Mouse (Mus musculus) stomach, embryonic 14.5 days (tissue): ENCODE measurements around the gene Hoxb4. TPM values are rescaled to one million over a fixed set of nuclear protein-coding genes. Genes with fewer than 3 reads are reported as not detected.

Experiments
- ATAC-seq: fragments of 200-750 bp; cut with Nextera tagmentation; 2 replicates; pipeline ENCODE4 v1.8.0; 2017; ENCODE audit warnings: low read depth, moderate TSS enrichment; ENCODE audit not compliant: insufficient number of reproducible peaks, insufficient read depth, low FRiP score
- H3K27ac ChIP-seq: fragments of 300-500 bp; sonication (generic); 2 replicates; pipeline ENCODE4 v1.5.1; 2014; ENCODE audit warnings: mild to moderate bottlenecking, low read length, moderate library complexity, mixed read lengths
- H3K27me3 ChIP-seq: fragments of 300-500 bp; sonication (generic); 2 replicates; pipeline ENCODE4 v1.6.1; 2014; ENCODE audit warnings: low read length, control low read depth, mixed read lengths; ENCODE audit not compliant: control insufficient read depth, insufficient read depth
- H3K36me3 ChIP-seq: fragments of 300-500 bp; sonication (generic); 2 replicates; pipeline ENCODE4 v1.6.1; 2014; ENCODE audit warnings: mild to moderate bottlenecking, control low read depth, low read length, moderate library complexity, mixed read lengths; ENCODE audit not compliant: control insufficient read depth, insufficient read depth
- H3K4me1 ChIP-seq: fragments of 300-500 bp; sonication (generic); 2 replicates; pipeline ENCODE4 v1.6.1; 2014; ENCODE audit warnings: low read length, control low read depth, mixed read lengths; ENCODE audit not compliant: control insufficient read depth, insufficient read depth
- H3K4me2 ChIP-seq: fragments of 300-500 bp; sonication (generic); replicated peaks from 2 replicates; pipeline ENCODE4 v1.6.1; 2014; ENCODE audit warnings: low read depth, low read length, control low read depth
- H3K4me3 ChIP-seq: fragments of 300-500 bp; sonication (generic); 2 replicates; pipeline ENCODE4 v1.5.1; 2014; ENCODE audit warnings: low read depth, low read length, control low read depth
- H3K9ac ChIP-seq: fragments of 300-500 bp; sonication (generic); replicated peaks from 2 replicates; pipeline ENCODE4 v1.6.1; 2014; ENCODE audit warnings: low read depth, mild to moderate bottlenecking, control low read depth, low read length, moderate library complexity, mixed read lengths
- H3K9me3 ChIP-seq: fragments of 300-500 bp; sonication (generic); 2 replicates; pipeline ENCODE4 v1.6.1; 2016; ENCODE audit warnings: low read depth, low read length, control low read depth; ENCODE audit not compliant: control insufficient read depth
- WGBS: fragments of 180-500 bp; shearing (Covaris S2); extraction: QIAGEN DNeasy Blood & Tissue Kit; methylation state at CpG from one replicate; pipeline ENCODE4 v1.1.7; 2014; 5-methylcytosine and 5-hydroxymethylcytosine counted together
- polyA plus RNA-seq: library from polyadenylated mRNA; unstranded; fragments of >200 nt; fragmentation: Nextera tagmentation; extraction: Ambion mirVana; gene quantifications from 2 replicates; pipeline ENCODE4 v1.2.1, GENCODE M21; 2014

The Hoxb4 gene
- polyA plus RNA-seq, result 3.5 and 3.7 TPM in 2 replicates

DNA sequence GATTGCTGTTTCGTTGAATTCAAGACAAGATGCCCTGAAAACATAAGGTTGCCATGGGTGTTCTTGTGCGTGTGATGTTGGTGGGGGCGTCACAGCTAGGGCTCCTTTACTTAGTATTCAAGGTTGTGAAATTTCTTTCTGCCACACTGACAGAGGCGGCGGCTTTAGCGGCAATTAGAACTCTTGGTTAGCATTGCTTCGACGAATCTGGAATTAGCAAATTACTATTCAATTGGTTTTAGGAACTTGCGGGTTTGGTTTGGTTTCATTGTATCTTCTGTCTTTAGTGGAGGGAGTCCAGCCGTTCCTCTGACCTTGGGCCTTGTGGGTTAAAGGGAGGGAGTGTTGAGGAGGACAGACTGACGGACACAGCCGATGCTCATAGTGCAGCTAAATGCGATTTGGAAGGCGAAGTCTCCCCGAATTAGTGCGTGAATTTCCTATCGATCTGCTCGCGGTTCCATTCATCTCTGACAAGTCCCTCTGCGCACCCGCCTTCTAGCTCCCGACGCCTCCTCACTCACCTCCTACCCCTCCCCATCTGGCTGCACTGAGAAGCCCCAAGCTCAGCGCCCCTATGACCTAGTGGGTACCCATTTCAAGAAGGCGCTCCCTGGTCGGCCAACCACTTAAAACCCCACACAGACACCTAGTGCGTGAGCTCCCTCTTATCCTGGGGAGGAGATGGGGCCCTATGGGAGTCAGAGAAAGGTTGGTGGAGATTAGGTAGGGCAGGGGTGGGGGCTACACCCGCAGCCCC is at the start of gene Hoxb4:
TSS of gene Hoxb4 (plus strand) at position 660 of the 760 bp plus-strand sequence.
- H3K9ac ChIP-seq, result peak within 1 kb of the TSS; percentile 96
- no peaks in the 10 kb centered on the region for H3K9me3 ChIP-seq
- peak; percentile 11; the same call in 1 of the 2 replicates for ATAC-seq
- H3K27me3 ChIP-seq, result no peaks in the 10 kb centered on the region
- WGBS, result 7% methylated on average over 28 of the region's 28 CpGs
- peaks cover 28% of the 10 kb centered on the region for H3K4me1 ChIP-seq
- peak within 1 kb of the TSS; percentile 100 for H3K27ac ChIP-seq
- H3K4me3 ChIP-seq, result peak within 1 kb of the TSS; percentile 70
- H3K4me2 ChIP-seq, result peak within 1 kb of the TSS; percentile 95
- H3K36me3 ChIP-seq, result peaks cover 3% of the 10 kb centered on the region; the same call in 1 of the 2 replicates

DNA sequence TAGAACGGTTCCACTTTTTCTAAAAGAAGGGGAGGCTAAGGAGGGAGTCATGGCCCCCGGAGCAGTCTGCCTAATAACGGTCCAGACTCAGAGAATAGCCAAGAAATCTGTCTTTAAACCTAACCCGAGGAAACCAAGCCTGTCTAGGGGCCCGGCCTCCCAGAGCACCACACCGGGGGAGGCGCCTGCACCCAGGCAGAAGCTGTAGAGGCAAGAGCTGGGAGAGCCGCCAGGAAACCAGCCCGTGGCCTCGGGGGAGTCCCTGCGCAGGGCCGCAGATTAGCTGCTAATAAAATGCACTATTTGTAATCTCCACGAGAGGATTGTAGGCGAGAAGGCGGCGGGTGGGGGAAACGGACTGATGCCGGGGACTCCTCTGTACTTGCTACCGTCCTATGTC is 48.2 kb upstream of the Hoxb4 start:
- WGBS, result 2% methylated on average over 19 of the region's 19 CpGs
- Histone ChIP-seq H3K9me3 (no peaks in the 10 kb centered on the region), H3K27me3 (peaks cover 88% of the 10 kb centered on the region), H3K9ac (no peak overlapping the region), H3K4me1 (peaks cover 17% of the 10 kb centered on the region), H3K36me3 (no peaks in the 10 kb centered on the region), H3K27ac (no peak overlapping the region), H3K4me2 (no peak overlapping the region), H3K4me3 (no peak overlapping the region)
- no peak for ATAC-seq

DNA sequence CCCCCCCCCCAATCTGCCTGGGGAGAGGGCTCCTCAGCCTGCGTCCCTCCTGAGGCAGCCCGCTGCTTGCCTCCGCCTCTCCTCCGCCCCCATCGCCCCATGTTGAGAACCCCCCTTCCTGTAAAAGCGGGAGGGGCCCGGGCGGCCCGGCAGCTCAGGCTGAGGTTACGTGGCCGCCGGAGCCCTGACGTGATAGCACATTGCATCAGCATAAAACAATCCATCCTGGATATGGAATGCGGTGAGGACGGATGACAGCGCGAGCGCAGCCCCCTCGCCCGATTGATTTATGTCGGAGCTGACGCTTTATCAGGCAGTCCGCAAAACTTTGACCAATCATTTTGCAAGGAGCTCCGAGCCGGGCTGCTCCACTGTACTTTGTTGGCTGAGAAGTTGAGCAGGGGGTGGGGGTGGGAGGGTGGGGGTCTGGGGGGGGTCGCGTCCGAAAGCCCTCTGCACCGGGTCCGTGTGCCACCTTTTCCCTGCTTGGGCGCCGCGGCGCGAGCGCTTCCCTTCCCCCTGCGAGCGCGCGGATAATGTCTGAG is 47.0 kb upstream of the Hoxb4 start, which contains the start of gene Hoxb9:
TSS of gene Hoxb9 (plus strand) at position 462 of the 545 bp plus-strand sequence.
- Histone ChIP-seq H3K9ac (no peak within 1 kb of the TSS; the same call in 1 of the 2 replicates), H3K27ac (no peak within 1 kb of the TSS), H3K36me3 (no peaks in the 10 kb centered on the region), H3K27me3 (peaks cover 86% of the 10 kb centered on the region), H3K4me2 (peak within 1 kb of the TSS; percentile 35), H3K4me1 (peaks cover 17% of the 10 kb centered on the region), H3K4me3 (peak within 1 kb of the TSS; percentile 24), H3K9me3 (no peaks in the 10 kb centered on the region)
- no peak for ATAC-seq
- WGBS, result under 1% methylated on average over 40 of the region's 40 CpGs

DNA sequence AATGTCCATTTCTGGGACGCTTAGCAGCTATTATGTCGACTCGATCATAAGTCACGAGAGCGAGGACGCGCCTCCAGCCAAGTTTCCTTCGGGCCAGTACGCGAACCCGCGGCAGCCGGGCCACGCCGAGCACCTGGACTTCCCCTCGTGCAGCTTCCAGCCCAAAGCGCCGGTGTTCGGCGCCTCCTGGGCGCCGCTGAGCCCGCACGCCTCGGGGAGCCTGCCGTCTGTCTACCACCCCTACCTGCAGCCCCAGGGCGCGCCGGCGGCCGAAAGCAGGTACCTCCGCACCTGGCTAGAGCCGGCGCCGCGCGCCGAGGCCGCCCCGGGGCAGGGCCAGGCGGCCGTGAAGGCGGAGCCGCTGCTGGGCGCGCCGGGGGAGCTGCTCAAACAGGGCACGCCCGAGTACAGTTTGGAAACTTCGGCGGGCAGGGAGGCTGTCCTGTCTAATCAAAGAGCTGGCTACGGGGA is 46.5 kb upstream of the Hoxb4 start:
- under 1% methylated on average over 52 of the region's 52 CpGs for WGBS
- Histone ChIP-seq H3K9ac (no peak overlapping the region; the same call in 1 of the 2 replicates), H3K9me3 (no peaks in the 10 kb centered on the region), H3K27me3 (peaks cover 86% of the 10 kb centered on the region), H3K36me3 (no peaks in the 10 kb centered on the region), H3K4me1 (peaks cover 17% of the 10 kb centered on the region), H3K4me3 (peak overlapping the region; percentile 24), H3K4me2 (peak overlapping the region; percentile 35), H3K27ac (no peak overlapping the region)
- ATAC-seq, result no peak

DNA sequence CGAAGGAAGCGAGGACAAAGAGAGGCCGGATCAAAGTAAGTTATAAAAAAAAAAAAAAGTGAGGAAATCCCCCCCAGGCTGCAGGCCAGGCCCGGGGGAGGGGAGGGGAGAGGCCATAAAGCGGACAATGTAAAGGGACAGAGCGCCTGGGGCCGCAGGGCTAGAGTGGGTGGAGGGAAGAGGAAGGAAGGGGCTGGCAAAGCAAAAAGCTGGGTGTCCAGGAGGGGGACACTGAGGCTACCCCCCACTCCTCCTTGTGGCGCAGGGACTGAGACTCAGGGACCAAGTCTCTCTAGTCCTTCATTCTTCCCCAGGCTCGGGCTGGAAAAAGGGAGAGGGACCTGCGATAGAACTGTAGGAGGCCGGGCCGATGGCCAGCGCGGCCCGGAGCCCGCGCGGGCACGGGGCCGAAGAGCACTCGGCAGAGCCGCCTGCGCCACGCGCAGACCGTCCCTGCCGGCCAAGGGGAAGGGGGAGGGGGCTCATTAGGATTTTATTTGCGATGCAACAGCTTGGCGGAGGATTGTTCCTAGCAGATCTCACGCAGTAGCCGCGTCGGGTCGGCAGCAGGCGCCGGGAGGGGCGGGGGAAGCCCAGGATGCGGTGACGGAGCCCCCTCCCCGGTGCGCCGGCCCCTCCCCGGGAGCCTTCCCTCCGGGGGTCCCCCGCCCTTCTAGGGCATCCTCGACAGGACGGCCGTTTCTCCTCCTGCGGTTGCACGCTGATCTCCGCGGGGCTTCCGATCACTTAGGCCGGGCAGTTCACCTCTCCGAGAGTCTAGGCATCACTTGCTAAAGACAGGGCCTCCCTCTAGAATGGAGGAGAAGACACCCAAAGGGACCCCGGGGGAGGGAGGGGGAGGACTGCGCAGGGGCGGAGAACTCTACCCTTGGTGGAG is 45.8 kb upstream of the Hoxb4 start:
- Histone ChIP-seq H3K4me3 (peak overlapping the region; percentile 24), H3K9ac (no peak overlapping the region), H3K4me2 (peak overlapping the region; percentile 35), H3K27ac (no peak overlapping the region), H3K27me3 (peaks cover 85% of the 10 kb centered on the region), H3K9me3 (no peaks in the 10 kb centered on the region), H3K36me3 (no peaks in the 10 kb centered on the region), H3K4me1 (peaks cover 17% of the 10 kb centered on the region)
- no peak for ATAC-seq
- WGBS, result 1% methylated on average over 52 of the region's 58 CpGs

DNA sequence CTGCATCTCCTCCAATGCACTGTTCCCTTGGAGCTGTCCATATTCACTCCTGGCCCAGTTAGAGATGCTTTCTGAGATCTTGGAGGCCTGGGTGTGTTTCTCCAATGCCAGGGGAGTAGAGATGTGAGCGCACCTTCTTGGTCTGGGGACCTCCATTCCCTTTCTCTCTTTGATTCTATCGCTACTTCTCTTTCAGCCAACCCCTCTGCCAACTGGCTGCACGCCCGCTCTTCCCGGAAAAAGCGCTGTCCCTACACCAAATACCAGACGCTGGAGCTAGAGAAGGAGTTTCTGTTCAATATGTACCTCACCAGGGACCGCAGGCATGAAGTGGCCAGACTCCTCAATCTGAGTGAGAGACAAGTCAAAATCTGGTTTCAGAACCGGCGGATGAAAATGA is 43.6 kb upstream of the Hoxb4 start:
- Histone ChIP-seq H3K4me3 (no peak overlapping the region), H3K9ac (no peak overlapping the region), H3K27me3 (peaks cover 73% of the 10 kb centered on the region), H3K4me1 (peaks cover 17% of the 10 kb centered on the region), H3K4me2 (no peak overlapping the region), H3K36me3 (no peaks in the 10 kb centered on the region), H3K27ac (no peak overlapping the region), H3K9me3 (no peaks in the 10 kb centered on the region)
- 10% methylated on average over 10 of the region's 10 CpGs for WGBS
- no peak for ATAC-seq

DNA sequence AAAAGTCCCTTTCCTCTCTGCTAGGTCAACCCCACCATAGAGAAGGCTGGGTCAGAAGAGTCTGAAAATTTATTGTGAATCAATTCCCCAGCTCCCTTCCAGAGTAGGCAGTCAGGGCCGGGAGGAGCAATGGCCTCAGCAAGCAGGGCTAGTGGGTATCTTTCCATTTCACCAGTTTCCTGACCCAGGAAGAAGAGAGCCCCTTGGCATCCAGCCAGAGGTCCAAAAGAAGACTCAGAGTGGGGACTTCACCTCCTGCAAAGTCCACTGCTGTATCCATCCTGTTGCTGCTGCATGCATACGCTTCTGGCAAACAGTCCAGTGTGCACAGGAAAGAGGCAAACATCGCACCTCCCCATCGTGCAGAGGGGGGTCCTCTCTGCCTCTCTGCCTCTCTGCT is 42.2 kb upstream of the Hoxb4 start:
- peaks cover 16% of the 10 kb centered on the region for H3K4me1 ChIP-seq
- H3K9me3 ChIP-seq, result no peaks in the 10 kb centered on the region
- no peak overlapping the region for H3K27ac ChIP-seq
- no peak overlapping the region for H3K9ac ChIP-seq
- no peak overlapping the region for H3K4me2 ChIP-seq
- no peak overlapping the region for H3K4me3 ChIP-seq
- WGBS, result 18% methylated on average over 4 of the region's 4 CpGs
- no peak for ATAC-seq
- peaks cover 65% of the 10 kb centered on the region for H3K27me3 ChIP-seq
- H3K36me3 ChIP-seq, result no peaks in the 10 kb centered on the region
